20 mouse cellular contexts compared by ENCODE assay signal in genomic region chr13:46267783-46268182, GRCm38 (mm10). TPM values are rescaled to one million over a fixed set of nuclear protein-coding genes. Genes with fewer than 3 reads are reported as not detected.
A peak's percentile ranks its signal among the peaks of the same experiment; 100 is the strongest.
DNase-seq lines count a peak whose midpoint lies in the region; ATAC-seq and TF ChIP-seq lines count a peak whose summit lies in the region.
"Had no signal": no experiment of that assay in that cellular context is flagged by ENCODE, and none has a peak within 500 bp of the region (broad histone marks: within the 10 kb centered on the region; RNA-seq: fewer than 3 reads in every experiment).

No protein-coding gene starts in this region.

- ATAC-seq in kidney, postnatal 0 days (replicated peaks; ENCODE audit: low FRiP score, low read depth) = 0 out of 2 replicates have a peak, but pooled peaks have one; percentile 49
- ATAC-seq in megakaryocyte-erythroid progenitor cell, adult 5-6 weeks (replicated peaks; ENCODE audit: low FRiP score, low TSS enrichment, poor library complexity, severe bottlenecking) = peak; percentile 85
- ATAC-seq: forebrain, embryonic 14.5 days had no signal

- H3K27ac ChIP-seq in kidney, postnatal 0 days = no peak overlapping the region
- H3K27ac ChIP-seq: hindbrain, embryonic 13.5 days had no signal

- peaks cover 11% of the 10 kb centered on the region; the same call in 1 of the 2 replicates for H3K4me1 ChIP-seq in kidney, postnatal 0 days (replicated peaks; ENCODE audit: insufficient read depth, low read length)

- DNase-seq in kidney, postnatal 0 days (ENCODE audit: low spot score) = no peak
- no peak for DNase-seq in kidney, postnatal 4 days
- peak; percentile 15 for DNase-seq in c-Kit-positive CD71-positive TER-119-negative erythroid progenitor cells, embryonic 14.5 days (ENCODE audit: low read depth)
- DNase-seq in liver = peak; percentile 33
- no peak for DNase-seq in heart, postnatal 10 days
- DNase-seq in cerebellum, adult 18-20 months = no peak
- no peak for DNase-seq in T-cell, adult 2 months (ENCODE audit: low spot score)
- DNase-seq: adrenal gland, adult 8-10 months; B cell, adult 2 months; cerebellum, adult 9-11 months; kidney, adult 8-10 months had no signal

- no peak overlapping the region for H3K4me3 ChIP-seq in kidney, postnatal 0 days (replicated peaks; ENCODE audit: low read depth, low read length)
- H3K4me3 ChIP-seq: hindbrain, embryonic 13.5 days had no signal

- intact Hi-C loops in heart, postnatal 10 days (cut with DNase I) = no loop called here

- H3K9me3 ChIP-seq in kidney, postnatal 0 days (replicated peaks; ENCODE audit: low read length) = no peaks in the 10 kb centered on the region
- H3K9me3 ChIP-seq: hindbrain, embryonic 13.5 days had no signal

- no peak overlapping the region for H3K9ac ChIP-seq in kidney, postnatal 0 days (ENCODE audit: low read depth, low read length)
- H3K9ac ChIP-seq: hindbrain, embryonic 13.5 days; lung, embryonic 14.5 days had no signal

- no peak overlapping the region for H3K4me2 ChIP-seq in kidney, postnatal 0 days (ENCODE audit: low read length)
- H3K4me2 ChIP-seq: hindbrain, embryonic 13.5 days; lung, embryonic 14.5 days had no signal

- TF ChIP-seq CTCF in kidney, postnatal 0 days (IDR thresholded peaks at IDR 0.05; ENCODE audit: low read depth) = no peak

- no peaks in the 10 kb centered on the region for H3K36me3 ChIP-seq in kidney, postnatal 0 days (ENCODE audit: insufficient read depth, low read length)
- H3K36me3 ChIP-seq: hindbrain, embryonic 13.5 days had no signal

- H3K27me3 ChIP-seq in kidney, postnatal 0 days (ENCODE audit: insufficient read depth, low read length) = no peaks in the 10 kb centered on the region

RNA-seq across cellular contexts. Expression of gene Stmnd1, which starts 5.7 kb away (rescaled TPM):
- 0.26 and 0.46 TPM in 2 replicates for polyA plus RNA-seq in kidney, postnatal 0 days (2015; fragmentation: Nextera tagmentation; extraction: Ambion mirVana)
- not detected in 2 replicates for total RNA-seq in megakaryocyte-erythroid progenitor cell, adult 5-6 weeks (2014; fragmentation: Nextera tagmentation)
- total RNA-seq in megakaryocyte-erythroid progenitor cell, adult 5-6 weeks (2017) = not detected in 2 replicates
- total RNA-seq in heart, postnatal 10 days (2021) = under 1 TPM; 0.50 TPM
- total RNA-seq: left cerebral cortex, postnatal 36 days; monocyte, adult 5-6 weeks had no signal
- polyA plus RNA-seq: brain, embryonic 14.5 days; forebrain, embryonic 14.5 days; hindbrain, embryonic 13.5 days; lung, embryonic 14.5 days; neural tube, embryonic 14.5 days; spleen, adult 2 months had no signal

Comparison
In these comparisons a context has a peak if more than half of its experiments do, and no peak if none do; other contexts are left out.
1. DNase-seq: peak in c-Kit-positive CD71-positive TER-119-negative erythroid progenitor cells, embryonic 14.5 days (single experiment) and liver (single experiment); none in kidney, postnatal 0 days (single experiment), kidney, postnatal 4 days (0 of 2), heart, postnatal 10 days (0 of 2), cerebellum, adult 18-20 months (0 of 2) and T-cell, adult 2 months (single experiment).